Mouse (Mus musculus): ENCODE data around the gene Tmem239. TPM values are rescaled to one million over a fixed set of nuclear protein-coding genes. Genes with fewer than 3 reads are reported as not detected.
A peak's percentile ranks its signal among the peaks of the same experiment; 100 is the strongest.

The Tmem239 gene
- polyA plus RNA-seq, 1 experiment from 2014 or later: not detected

GRCm38 (mm10) chr2:130439840-130440480 is 33.7 kb downstream of the Tmem239 start:
- Histone ChIP-seq H3K9me3 (no peaks in the 10 kb centered on the region), H3K4me3 (no peak overlapping the region), H3K4me1 (no peaks in the 10 kb centered on the region), H3K4me2 (no peak overlapping the region), H3K27me3 (no peaks in the 10 kb centered on the region), H3K9ac (no peak overlapping the region), H3K36me3 (peaks cover 66% of the 10 kb centered on the region), H3K27ac (no peak overlapping the region)
- ATAC-seq (ENCODE audit: borderline replicate concordance, extremely low read depth, low FRiP score, low TSS enrichment): no peak
- WGBS: 89% methylated on average over 4 of the region's 4 CpGs

- H3K4me2 ChIP-seq: no peak overlapping the region
- no peak overlapping the region for H3K27ac ChIP-seq
- ATAC-seq (ENCODE audit: borderline replicate concordance, extremely low read depth, low FRiP score, low TSS enrichment): no peak
- peaks cover 66% of the 10 kb centered on the region for H3K36me3 ChIP-seq
- WGBS: 79% methylated on average over 10 of the region's 10 CpGs
- H3K9ac ChIP-seq: no peak overlapping the region
- no peak overlapping the region for H3K4me3 ChIP-seq
- H3K9me3 ChIP-seq: no peaks in the 10 kb centered on the region
- no peaks in the 10 kb centered on the region for H3K27me3 ChIP-seq
- H3K4me1 ChIP-seq: no peaks in the 10 kb centered on the region
Measured at GRCm38 (mm10) chr2:130442162-130442561, 35.9 kb downstream of the Tmem239 start.

- Histone ChIP-seq H3K27ac (no peak overlapping the region), H3K4me3 (no peak overlapping the region), H3K27me3 (peaks cover 17% of the 10 kb centered on the region; the same call in 1 of the 2 replicates), H3K4me2 (no peak overlapping the region), H3K36me3 (peaks cover 10% of the 10 kb centered on the region), H3K9ac (no peak overlapping the region), H3K9me3 (no peaks in the 10 kb centered on the region), H3K4me1 (peaks cover 27% of the 10 kb centered on the region)
- ATAC-seq (ENCODE audit: borderline replicate concordance, extremely low read depth, low FRiP score, low TSS enrichment): no peak
Measured at GRCm38 (mm10) chr2:130448449-130448848, 42.2 kb downstream of the Tmem239 start.

- Histone ChIP-seq H3K4me2 (peak overlapping the region; percentile 82), H3K36me3 (peaks cover 2% of the 10 kb centered on the region; the same call in 1 of the 2 replicates), H3K9me3 (no peaks in the 10 kb centered on the region), H3K9ac (peak overlapping the region; percentile 83), H3K27me3 (peaks cover 17% of the 10 kb centered on the region; the same call in 1 of the 2 replicates), H3K27ac (no peak overlapping the region), H3K4me3 (peak overlapping the region; percentile 94), H3K4me1 (peaks cover 29% of the 10 kb centered on the region)
- WGBS: 7% methylated on average over 17 of the region's 17 CpGs
- 0 out of 2 replicates have a peak, but pooled peaks have one; percentile 0 for ATAC-seq (ENCODE audit: borderline replicate concordance, extremely low read depth, low FRiP score, low TSS enrichment)
Measured at GRCm38 (mm10) chr2:130449021-130449793, 42.9 kb downstream of the Tmem239 start.

GRCm38 (mm10) chr2:130449794-130450433 is 43.6 kb downstream of the Tmem239 start, which contains the start of gene Ptpra:
Ptpra (plus strand) TSS chr2:130450278.
- Histone ChIP-seq H3K9ac (peak within 1 kb of the TSS; percentile 83), H3K27me3 (peaks cover 17% of the 10 kb centered on the region; the same call in 1 of the 2 replicates), H3K4me2 (peak within 1 kb of the TSS; percentile 82), H3K9me3 (no peaks in the 10 kb centered on the region), H3K36me3 (no peaks in the 10 kb centered on the region), H3K4me3 (peak within 1 kb of the TSS; percentile 94), H3K4me1 (peaks cover 29% of the 10 kb centered on the region), H3K27ac (peak within 1 kb of the TSS; percentile 81)
- peak; percentile 98 for ATAC-seq (ENCODE audit: borderline replicate concordance, extremely low read depth, low FRiP score, low TSS enrichment)
- 0% methylated on average over 50 of the region's 50 CpGs for WGBS

- WGBS: under 1% methylated on average over 47 of the region's 47 CpGs
- peaks cover 29% of the 10 kb centered on the region for H3K4me1 ChIP-seq
- H3K27me3 ChIP-seq: peaks cover 17% of the 10 kb centered on the region; the same call in 1 of the 2 replicates
- peak overlapping the region; percentile 94 for H3K4me3 ChIP-seq
- peak; percentile 84 for ATAC-seq (ENCODE audit: borderline replicate concordance, extremely low read depth, low FRiP score, low TSS enrichment)
- no peaks in the 10 kb centered on the region for H3K9me3 ChIP-seq
- peak overlapping the region; percentile 82 for H3K4me2 ChIP-seq
- peak overlapping the region; percentile 81 for H3K27ac ChIP-seq
- no peaks in the 10 kb centered on the region for H3K36me3 ChIP-seq
- peak overlapping the region; percentile 83 for H3K9ac ChIP-seq
Measured at GRCm38 (mm10) chr2:130450434-130450796, 44.1 kb downstream of the Tmem239 start.

GRCm38 (mm10) chr2:130451086-130451726 is 44.9 kb downstream of the Tmem239 start:
- Histone ChIP-seq H3K36me3 (no peaks in the 10 kb centered on the region), H3K27ac (no peak overlapping the region), H3K4me1 (peaks cover 31% of the 10 kb centered on the region), H3K4me3 (peak overlapping the region; percentile 94), H3K9me3 (no peaks in the 10 kb centered on the region), H3K4me2 (peak overlapping the region; percentile 82), H3K27me3 (peaks cover 17% of the 10 kb centered on the region; the same call in 1 of the 2 replicates), H3K9ac (peak overlapping the region; percentile 83)
- ATAC-seq (ENCODE audit: borderline replicate concordance, extremely low read depth, low FRiP score, low TSS enrichment): no peak
- WGBS: 63% methylated on average over 14 of the region's 14 CpGs

GRCm38 (mm10) chr2:130451727-130452090 is 45.4 kb downstream of the Tmem239 start:
- no peak overlapping the region for H3K9ac ChIP-seq
- H3K4me2 ChIP-seq: peak overlapping the region; percentile 82
- H3K27me3 ChIP-seq: peaks cover 17% of the 10 kb centered on the region; the same call in 1 of the 2 replicates
- no peaks in the 10 kb centered on the region for H3K36me3 ChIP-seq
- peaks cover 33% of the 10 kb centered on the region for H3K4me1 ChIP-seq
- no peak overlapping the region for H3K27ac ChIP-seq
- H3K9me3 ChIP-seq: no peaks in the 10 kb centered on the region
- ATAC-seq (ENCODE audit: borderline replicate concordance, extremely low read depth, low FRiP score, low TSS enrichment): no peak
- peak overlapping the region; percentile 94; the same call in 1 of the 2 replicates for H3K4me3 ChIP-seq
- WGBS: 56% methylated on average over 3 of the region's 3 CpGs

- Histone ChIP-seq H3K4me1 (peaks cover 33% of the 10 kb centered on the region), H3K9me3 (no peaks in the 10 kb centered on the region), H3K4me2 (no peak overlapping the region), H3K27ac (no peak overlapping the region), H3K4me3 (no peak overlapping the region), H3K9ac (no peak overlapping the region), H3K27me3 (peaks cover 17% of the 10 kb centered on the region; the same call in 1 of the 2 replicates), H3K36me3 (no peaks in the 10 kb centered on the region)
- no peak for ATAC-seq (ENCODE audit: borderline replicate concordance, extremely low read depth, low FRiP score, low TSS enrichment)
- WGBS: 62% methylated on average over 2 of the region's 2 CpGs
Measured at GRCm38 (mm10) chr2:130452266-130452665, 46.0 kb downstream of the Tmem239 start.

GRCm38 (mm10) chr2:130453421-130453820 is 47.1 kb downstream of the Tmem239 start:
- Histone ChIP-seq H3K4me1 (peaks cover 33% of the 10 kb centered on the region), H3K4me3 (no peak overlapping the region), H3K27me3 (peaks cover 11% of the 10 kb centered on the region; the same call in 1 of the 2 replicates), H3K36me3 (no peaks in the 10 kb centered on the region), H3K9ac (no peak overlapping the region), H3K9me3 (no peaks in the 10 kb centered on the region), H3K4me2 (no peak overlapping the region), H3K27ac (no peak overlapping the region)
- WGBS: 65% methylated on average over 6 of the region's 6 CpGs
- no peak for ATAC-seq (ENCODE audit: borderline replicate concordance, extremely low read depth, low FRiP score, low TSS enrichment)

GRCm38 (mm10) chr2:130454748-130455370 is 48.6 kb downstream of the Tmem239 start:
- H3K4me3 ChIP-seq: no peak overlapping the region
- no peaks in the 10 kb centered on the region; the same call in 1 of the 2 replicates for H3K27me3 ChIP-seq
- WGBS: 49% methylated on average over 6 of the region's 6 CpGs
- H3K9ac ChIP-seq: no peak overlapping the region
- no peaks in the 10 kb centered on the region for H3K9me3 ChIP-seq
- no peak for ATAC-seq (ENCODE audit: borderline replicate concordance, extremely low read depth, low FRiP score, low TSS enrichment)
- no peaks in the 10 kb centered on the region for H3K36me3 ChIP-seq
- H3K27ac ChIP-seq: no peak overlapping the region
- H3K4me2 ChIP-seq: no peak overlapping the region
- H3K4me1 ChIP-seq: peaks cover 25% of the 10 kb centered on the region
